Mouse (Mus musculus): ENCODE measurements around the gene Gm21093. TPM values are rescaled to one million over a fixed set of nuclear protein-coding genes. Genes with fewer than 3 reads are reported as not detected.
"Not testable (repeated sequence)": the region's sequence is repeated elsewhere in the genome, so short reads cannot be mapped to it uniquely, and the experiment has no call there.

Gm21093 gene
- 0.44 TPM in 1 of 2 replicates, not detected in the other for polyA plus RNA-seq (2015; fragmentation: Nextera tagmentation; extraction: Ambion mirVana)

DNA sequence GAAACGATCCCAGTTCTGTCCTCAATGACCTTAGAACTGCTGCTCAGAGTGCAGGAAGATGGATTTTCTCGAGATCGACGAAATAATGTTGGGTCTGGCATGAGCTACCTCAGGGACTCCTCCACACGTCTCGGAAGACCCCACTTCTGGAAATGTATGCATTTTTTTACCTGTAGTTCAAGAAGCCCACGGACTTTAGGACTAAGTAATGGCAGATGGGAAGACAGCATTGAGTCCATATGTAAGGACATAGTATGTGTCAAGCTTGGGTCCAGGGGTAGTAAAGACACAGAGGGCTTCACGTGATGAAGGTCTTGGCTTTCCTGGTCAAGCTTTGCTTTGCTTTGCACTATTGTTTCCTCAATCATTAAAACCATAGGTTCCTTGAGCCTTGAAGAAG is at the start of gene Gm21093:
Gene Gm21093 (minus strand): TSS at position 101 of the 400 bp plus-strand sequence.
- H3K9me3 ChIP-seq; H3K27ac ChIP-seq; H3K9ac ChIP-seq; H3K27me3 ChIP-seq; H3K36me3 ChIP-seq; ATAC-seq (ENCODE audit: insufficient number of reproducible peaks, insufficient read depth, low FRiP score, low TSS enrichment, low read depth); H3K4me1 ChIP-seq; H3K4me2 ChIP-seq; H3K4me3 ChIP-seq: not testable (repeated sequence)
- WGBS = no CpG with 5 or more reads among the region's 8 CpGs

Other genes starting within 250 kb of the Gm21093 start
- gene Gm21541, start 131.1 kb downstream of the Gm21093 start, polyA plus RNA-seq (2015; fragmentation: Nextera tagmentation; extraction: Ambion mirVana) = 8.7 and 16.9 TPM in 2 replicates
- 3.5 and 3.8 TPM in 2 replicates for gene Gm20878, start 93.2 kb downstream of the Gm21093 start, polyA plus RNA-seq (2015; fragmentation: Nextera tagmentation; extraction: Ambion mirVana)
- gene Fam205a4, start 68.7 kb downstream of the Gm21093 start, polyA plus RNA-seq (2015; fragmentation: Nextera tagmentation; extraction: Ambion mirVana) = 0.37 TPM in 1 of 2 replicates, not detected in the other
- not detected in 2 replicates for gene Gm3893, start 56.5 kb upstream of the Gm21093 start, polyA plus RNA-seq (2015; fragmentation: Nextera tagmentation; extraction: Ambion mirVana)
- not detected in 2 replicates for gene Gm13304, start 80.1 kb upstream of the Gm21093 start, polyA plus RNA-seq (2015; fragmentation: Nextera tagmentation; extraction: Ambion mirVana)
- gene Gm13306, start 118.7 kb upstream of the Gm21093 start, polyA plus RNA-seq (2015; fragmentation: Nextera tagmentation; extraction: Ambion mirVana) = not detected in 2 replicates
- 0.79 and 1.9 TPM in 2 replicates for gene Gm13305, start 133.9 kb upstream of the Gm21093 start, polyA plus RNA-seq (2015; fragmentation: Nextera tagmentation; extraction: Ambion mirVana)
- not detected in 2 replicates for gene Gm10600, start 205.9 kb upstream of the Gm21093 start, polyA plus RNA-seq (2015; fragmentation: Nextera tagmentation; extraction: Ambion mirVana)
- gene Ccl21b, start 221.0 kb upstream of the Gm21093 start, polyA plus RNA-seq (2015; fragmentation: Nextera tagmentation; extraction: Ambion mirVana) = 0.92 TPM in 1 of 2 replicates, not detected in the other

Measured in embryonic facial prominence, embryonic 13.5 days (tissue).